Mouse (Mus musculus) kidney, adult 2 months (tissue): ENCODE data around the gene Gsdma2. TPM values are rescaled to one million over a fixed set of nuclear protein-coding genes. Genes with fewer than 3 reads are reported as not detected.
"Not testable (repeated sequence)": the region's sequence is repeated elsewhere in the genome, so short reads cannot be mapped to it uniquely, and the experiment has no call there.

Experiments
- DNase-seq: peaks from one replicate; pipeline ENCODE4 v3.0.0; 2021
- H3K27ac ChIP-seq: fragments of 200-500 bp; 2 replicates; pipeline ENCODE4 v1.5.1; 2012; ENCODE audit warnings: low read depth, low read length, control low read depth, inconsistent platforms; ENCODE audit not compliant: insufficient read depth
- H3K27me3 ChIP-seq: fragments of 200-500 bp; replicated peaks from 2 replicates; pipeline ENCODE4 v1.6.1; 2012; ENCODE audit warnings: mild to moderate bottlenecking, moderate library complexity, low read length, inconsistent platforms; ENCODE audit not compliant: control insufficient read depth, insufficient read depth
- H3K36me3 ChIP-seq: fragments of 200-500 bp; 2 replicates; pipeline ENCODE4 v1.6.1; 2012; ENCODE audit warnings: mild to moderate bottlenecking, moderate library complexity, low read length, inconsistent platforms; ENCODE audit not compliant: control insufficient read depth, insufficient read depth
- H3K4me1 ChIP-seq: fragments of 200-500 bp; 2 replicates; pipeline ENCODE4 v1.6.1; 2011; ENCODE audit warnings: low read length; ENCODE audit not compliant: control insufficient read depth, insufficient read depth
- H3K4me3 ChIP-seq: fragments of 200-500 bp; 2 replicates; pipeline ENCODE4 v1.5.1; 2011; ENCODE audit warnings: mild to moderate bottlenecking, low read depth, low read length, control low read depth; ENCODE audit not compliant: insufficient read depth
- CTCF ChIP-seq: fragments of 200-500 bp; conservative IDR thresholded peaks from 2 replicates; pipeline ENCODE4 v1.5.1; 2011; ENCODE audit warnings: low read depth, mild to moderate bottlenecking, control low read depth, low read length, moderate library complexity, mixed read lengths; ENCODE audit not compliant: insufficient read depth, insufficient read length
- POLR2A ChIP-seq: fragments of 200-500 bp; IDR thresholded peaks from one replicate; pipeline ENCODE4 v1.6.1; 2011; ENCODE audit warnings: low read depth, low read length, control low read depth
- WGBS: fragments of 180-500 bp; shearing (Covaris S2); methylation state at CpG from one replicate; pipeline ENCODE4 v1.1.7; 2018; 5-methylcytosine and 5-hydroxymethylcytosine counted together
- polyA plus RNA-seq: library from polyadenylated mRNA; depleted of rRNA; stranded (reverse); fragments of >200 nt; gene quantifications from 2 replicates; pipeline ENCODE4 v1.2.3, GENCODE M21; 2012

The Gsdma2 gene
- polyA plus RNA-seq, 1 experiment, result not detected

GRCm38 (mm10) chr11:98635312-98635970 is 11.1 kb upstream of the Gsdma2 start:
- not testable (repeated sequence) for H3K4me1 ChIP-seq, H3K36me3 ChIP-seq, H3K4me3 ChIP-seq, H3K27me3 ChIP-seq, H3K27ac ChIP-seq
- peak; percentile 26 for TF ChIP-seq CTCF
- DNase-seq, result peak; percentile 36
- WGBS, result 31% methylated on average over 10 of the region's 10 CpGs

GRCm38 (mm10) chr11:98637501-98637900 is 9.1 kb upstream of the Gsdma2 start:
- H3K27me3 ChIP-seq, result no peaks in the 10 kb centered on the region
- TF ChIP-seq CTCF (no peak), POLR2A (no peak)
- H3K27ac ChIP-seq, result no peak overlapping the region
- WGBS, result 86% methylated on average over 1 of the region's 1 CpGs
- H3K36me3 ChIP-seq, result no peaks in the 10 kb centered on the region
- no peaks in the 10 kb centered on the region for H3K4me1 ChIP-seq
- no peak overlapping the region for H3K4me3 ChIP-seq
- DNase-seq, result no peak

GRCm38 (mm10) chr11:98640091-98640490 is 6.5 kb upstream of the Gsdma2 start:
- H3K4me1 ChIP-seq, result 0 out of 2 replicates have a peak, but pooled peaks cover 2% of the 10 kb centered on the region
- 62% methylated on average over 5 of the region's 5 CpGs for WGBS

GRCm38 (mm10) chr11:98644757-98645156 is 1.8 kb upstream of the Gsdma2 start:
- no peaks in the 10 kb centered on the region for H3K36me3 ChIP-seq
- no peaks in the 10 kb centered on the region for H3K27me3 ChIP-seq
- peak overlapping the region; percentile 37; the same call in 1 of the 2 replicates for H3K27ac ChIP-seq
- peaks cover 12% of the 10 kb centered on the region; the same call in 1 of the 2 replicates for H3K4me1 ChIP-seq
- no peak overlapping the region for H3K4me3 ChIP-seq
- TF ChIP-seq CTCF, result no peak
- TF ChIP-seq POLR2A, result no peak
- 53% methylated on average over 3 of the region's 3 CpGs for WGBS
- DNase-seq, result peak; percentile 70

More at GRCm38 (mm10) chr11:98640091-98640490, 6.5 kb upstream of the Gsdma2 start:
- no peak for DNase-seq
- TF ChIP-seq CTCF, result no peak
- no peak for TF ChIP-seq POLR2A
- H3K27ac ChIP-seq, result no peak overlapping the region
- no peaks in the 10 kb centered on the region for H3K36me3 ChIP-seq
- H3K27me3 ChIP-seq, result no peaks in the 10 kb centered on the region
- no peak overlapping the region for H3K4me3 ChIP-seq

GRCm38 (mm10) chr11:98645946-98646345 is 613 bp upstream of the Gsdma2 start:
- Histone ChIP-seq H3K27me3 (no peaks in the 10 kb centered on the region), H3K27ac (no peak overlapping the region), H3K4me1 (peaks cover 12% of the 10 kb centered on the region; the same call in 1 of the 2 replicates), H3K4me3 (no peak overlapping the region), H3K36me3 (no peaks in the 10 kb centered on the region)
- 28% methylated on average over 2 of the region's 2 CpGs for WGBS
- peak; percentile 69 for DNase-seq
- no peak for TF ChIP-seq CTCF
- no peak for TF ChIP-seq POLR2A

GRCm38 (mm10) chr11:98655076-98655475 is 8.5 kb downstream of the Gsdma2 start:
- not testable (repeated sequence) for H3K27ac ChIP-seq
- WGBS, result 15% methylated on average over 7 of the region's 7 CpGs

GRCm38 (mm10) chr11:98660517-98660916 is 14.0 kb downstream of the Gsdma2 start:
- Histone ChIP-seq H3K27me3 (no peaks in the 10 kb centered on the region), H3K4me1 (no peaks in the 10 kb centered on the region), H3K27ac (no peak overlapping the region), H3K4me3 (no peak overlapping the region), H3K36me3 (no peaks in the 10 kb centered on the region)
- WGBS, result 5% methylated on average over 6 of the region's 6 CpGs
- peak; percentile 59 for TF ChIP-seq CTCF
- no peak for TF ChIP-seq POLR2A
- DNase-seq, result peak; percentile 58

More at GRCm38 (mm10) chr11:98655076-98655475, 8.5 kb downstream of the Gsdma2 start:
- DNase-seq, result peak; percentile 58
- H3K4me3 ChIP-seq, H3K4me1 ChIP-seq, H3K27me3 ChIP-seq, H3K36me3 ChIP-seq: not testable (repeated sequence)
- TF ChIP-seq CTCF, result peak; percentile 66

- no peak for DNase-seq
- Histone ChIP-seq H3K4me3 (no peak within 1 kb of the TSS), H3K27me3 (no peaks in the 10 kb centered on the region), H3K4me1 (no peaks in the 10 kb centered on the region), H3K36me3 (no peaks in the 10 kb centered on the region), H3K27ac (no peak within 1 kb of the TSS)
- WGBS, result 56% methylated on average over 4 of the region's 4 CpGs
- TF ChIP-seq POLR2A (no peak), CTCF (no peak)
Measured at GRCm38 (mm10) chr11:98664091-98664490, 17.5 kb downstream of the Gsdma2 start, which contains the start of gene Gsdma. Gene Gsdma (plus strand): TSS chr11:98664351.
